Mouse (Mus musculus): ENCODE measurements around the gene Rgs18. TPM values are rescaled to one million over a fixed set of nuclear protein-coding genes. Genes with fewer than 3 reads are reported as not detected.

Gene Rgs18
- total RNA-seq (2015; ENCODE audit: low replicate concordance) (19.1 and 23.5 TPM in 2 replicates), total RNA-seq (2017; ENCODE audit: low replicate concordance) (10.7 and 10.8 TPM in 2 replicates)

GRCm38 (mm10) chr1:144775331-144775730 lies at the start of gene Rgs18:
Gene Rgs18 (minus strand): TSS chr1:144775435.
- ATAC-seq (replicated peaks; ENCODE audit: low FRiP score, poor library complexity, severe bottlenecking) = peak; percentile 71

DNA sequence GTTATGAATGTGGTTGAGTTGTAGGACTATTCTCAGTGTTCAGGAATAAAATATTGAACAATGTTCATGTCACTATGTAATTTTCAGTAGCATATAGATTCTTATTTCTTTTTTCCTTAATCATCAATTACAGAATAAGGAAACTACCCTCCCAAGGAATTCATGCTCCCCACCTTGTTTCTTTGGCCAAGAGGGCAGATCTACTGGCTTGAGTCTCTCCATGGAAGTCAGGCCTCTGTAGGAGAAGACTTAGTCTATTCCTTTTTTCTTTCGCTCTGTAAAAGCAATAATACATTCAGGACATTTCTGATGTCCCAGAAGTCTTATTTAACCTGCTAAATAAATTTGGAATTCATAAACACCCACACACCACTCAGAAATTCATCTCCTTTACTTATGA lies 841 bp downstream of the Rgs18 start:
- peak; percentile 51; the same call in 1 of the 2 replicates for ATAC-seq (replicated peaks; ENCODE audit: low FRiP score, poor library complexity, severe bottlenecking)

- no peak for ATAC-seq (replicated peaks; ENCODE audit: low FRiP score, poor library complexity, severe bottlenecking)
Measured at GRCm38 (mm10) chr1:144766218-144766617, 9.0 kb downstream of the Rgs18 start.

- ATAC-seq (replicated peaks; ENCODE audit: low FRiP score, poor library complexity, severe bottlenecking) = no peak
Measured at GRCm38 (mm10) chr1:144760792-144761191, 14.4 kb downstream of the Rgs18 start.

GRCm38 (mm10) chr1:144750763-144751162 lies 24.5 kb downstream of the Rgs18 start:
- no peak for ATAC-seq (replicated peaks; ENCODE audit: low FRiP score, poor library complexity, severe bottlenecking)

DNA sequence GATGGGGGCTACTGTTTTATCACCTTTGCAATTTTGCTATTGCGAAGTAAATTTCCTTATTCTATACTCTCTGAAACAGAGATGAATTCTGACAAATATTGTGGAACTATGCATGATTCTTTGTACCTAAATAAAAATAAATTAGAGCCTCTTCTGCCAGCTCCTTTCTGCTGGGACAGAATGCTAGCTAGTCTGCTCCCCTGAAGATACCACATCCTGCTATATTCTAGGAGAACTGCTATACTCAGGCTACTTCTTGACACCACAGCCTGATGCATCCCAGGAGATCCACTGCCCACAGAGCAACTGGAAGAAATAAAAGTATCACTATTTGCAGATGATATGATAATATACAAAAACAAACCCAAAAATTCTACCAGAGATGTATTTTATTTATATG lies 29.1 kb downstream of the Rgs18 start:
- no peak for ATAC-seq (replicated peaks; ENCODE audit: low FRiP score, poor library complexity, severe bottlenecking)

DNA sequence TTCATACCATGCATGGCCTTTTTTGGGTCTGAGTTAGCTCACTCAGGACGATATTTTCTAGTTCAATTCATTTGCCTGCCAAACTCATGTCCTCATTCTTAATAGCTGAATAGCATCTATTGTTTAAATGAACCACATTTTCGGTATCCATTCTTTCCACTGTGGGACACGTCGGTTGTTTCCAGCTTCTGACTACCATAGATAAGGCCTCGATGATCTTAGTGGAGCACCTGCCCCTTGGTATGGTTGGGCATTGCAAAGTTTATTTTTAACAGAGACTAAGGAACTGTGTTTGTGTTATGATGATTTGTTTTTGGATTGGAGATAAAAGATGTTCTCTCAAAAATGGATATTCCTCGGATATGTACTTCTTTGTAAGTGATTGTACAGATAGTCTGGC lies 37.5 kb downstream of the Rgs18 start:
- ATAC-seq (replicated peaks; ENCODE audit: low FRiP score, poor library complexity, severe bottlenecking) = no peak

GRCm38 (mm10) chr1:144720736-144721135 lies 54.5 kb downstream of the Rgs18 start:
- ATAC-seq (replicated peaks; ENCODE audit: low FRiP score, poor library complexity, severe bottlenecking) = no peak

- ATAC-seq (replicated peaks; ENCODE audit: low FRiP score, poor library complexity, severe bottlenecking) = no peak
Measured at GRCm38 (mm10) chr1:144704373-144704772, 70.9 kb downstream of the Rgs18 start.

Other genes with a start within 250 kb of the Rgs18 start
- not detected in 2 replicates for gene Rgs21, start 207.8 kb downstream of the Rgs18 start, total RNA-seq (2015; ENCODE audit: low replicate concordance)
- not detected in 2 replicates for gene Rgs21, start 207.8 kb downstream of the Rgs18 start, total RNA-seq (2017; ENCODE audit: low replicate concordance)